Mouse (Mus musculus) T-helper 1 cell (primary cell): Measurements from ENCODE around the gene Tmprss6.

Experiments used
- in situ Hi-C: fragments of 300-600 bp; cut with MboI, MseI; formaldehyde crosslinking; loops from one replicate; pipeline ENCODE4 v1.15.1; 2025; ENCODE audit warnings: high pct_unique_total_duplicates

The Tmprss6 gene

GRCm38 (mm10) chr15:78422046-78422956, 46.1 kb downstream of the Tmprss6 start:
- in situ Hi-C loops = no loop called here

GRCm38 (mm10) chr15:78420395-78420794, 48.0 kb downstream of the Tmprss6 start:
- in situ Hi-C loops = no loop called here

- in situ Hi-C loops = no loop called here
Observed at GRCm38 (mm10) chr15:78416937-78417336, 51.5 kb downstream of the Tmprss6 start.

GRCm38 (mm10) chr15:78414157-78414556, 54.3 kb downstream of the Tmprss6 start:
- in situ Hi-C loops = no loop called here

- in situ Hi-C loops = no loop called here
Observed at GRCm38 (mm10) chr15:78413719-78414117, 54.7 kb downstream of the Tmprss6 start.

GRCm38 (mm10) chr15:78413083-78413718, 55.2 kb downstream of the Tmprss6 start:
- in situ Hi-C loops = no loop called here

- in situ Hi-C loops = no loop called here
Observed at GRCm38 (mm10) chr15:78409570-78410052, 58.8 kb downstream of the Tmprss6 start.

- in situ Hi-C loops = no loop called here
Observed at GRCm38 (mm10) chr15:78406293-78406934, 62.0 kb downstream of the Tmprss6 start, which contains the start of gene Mpst. Gene Mpst (plus strand): TSS chr15:78406416.

GRCm38 (mm10) chr15:78405517-78406211, 62.8 kb downstream of the Tmprss6 start, which contains the start of gene Tst:
Gene Tst (minus strand): TSS chr15:78405907.
- in situ Hi-C loops = no loop called here

- in situ Hi-C loops = no loop called here
Observed at GRCm38 (mm10) chr15:78405098-78405497, 63.3 kb downstream of the Tmprss6 start.

GRCm38 (mm10) chr15:78403896-78404295, 64.5 kb downstream of the Tmprss6 start:
- in situ Hi-C loops = no loop called here

- in situ Hi-C loops = no loop called here
Observed at GRCm38 (mm10) chr15:78403301-78403741, 65.1 kb downstream of the Tmprss6 start.

GRCm38 (mm10) chr15:78402423-78402822, 66.0 kb downstream of the Tmprss6 start:
- in situ Hi-C loops = no loop called here

GRCm38 (mm10) chr15:78401921-78402320, 66.5 kb downstream of the Tmprss6 start:
- in situ Hi-C loops = no loop called here

- in situ Hi-C loops = no loop called here
Observed at GRCm38 (mm10) chr15:78401345-78401744, 67.1 kb downstream of the Tmprss6 start.

- in situ Hi-C loops = no loop called here
Observed at GRCm38 (mm10) chr15:78395478-78395962, 72.9 kb downstream of the Tmprss6 start, which contains the start of gene Tex33. Gene Tex33 (minus strand): TSS chr15:78395912.

- in situ Hi-C loops = no loop called here
Observed at GRCm38 (mm10) chr15:78390855-78391254, 77.6 kb downstream of the Tmprss6 start.
